Mouse (Mus musculus) megakaryocyte, embryonic 14.5 days (primary cell): Measurements from ENCODE around the gene Cyp8b1.

Experiments used
- FLI1 ChIP-seq: IDR thresholded peaks from 2 replicates; pipeline ENCODE4 v1.6.1; 2012; ENCODE audit warnings: low read length, inconsistent platforms, mixed read lengths
- GATA1 ChIP-seq: IDR thresholded peaks from 3 replicates; pipeline ENCODE4 v1.6.1; 2012; ENCODE audit warnings: mixed read lengths, low read length, inconsistent platforms, borderline replicate concordance

DNA sequence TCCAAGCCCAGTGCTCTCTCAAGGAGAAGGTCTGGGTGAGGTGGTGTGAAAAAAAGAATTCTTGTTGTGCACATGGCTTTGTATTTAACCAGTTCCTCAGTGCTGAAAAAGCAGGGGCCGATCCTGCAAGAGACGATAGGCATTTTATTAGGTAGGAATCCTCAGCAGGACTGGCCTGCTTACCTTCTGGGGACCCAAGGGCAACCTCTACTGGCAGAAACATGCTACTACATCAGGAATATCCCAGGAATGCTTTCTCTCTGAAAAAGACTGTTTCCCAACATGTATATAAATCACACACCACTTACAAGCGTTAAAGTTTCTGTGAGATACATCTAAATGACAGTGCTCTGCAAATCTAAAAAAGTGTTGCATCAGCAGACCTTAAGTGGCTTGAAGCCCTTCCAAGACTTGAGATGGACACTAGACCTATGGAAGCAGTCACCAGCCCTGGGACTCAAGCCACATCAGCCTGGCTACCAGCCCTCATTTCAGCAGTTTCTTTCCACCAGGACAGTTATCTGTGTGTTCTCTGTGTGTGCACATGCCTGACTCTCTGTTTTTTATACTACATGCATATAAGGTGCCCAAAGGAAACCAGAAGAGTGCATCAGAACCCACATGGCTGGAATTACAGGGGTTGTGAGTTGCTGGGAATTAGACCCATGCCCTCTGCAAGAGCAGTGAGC lies 38.9 kb downstream of the Cyp8b1 start:
- TF ChIP-seq FLI1 = no peak
- no peak for TF ChIP-seq GATA1
